Mouse (Mus musculus) lung, postnatal 10 days (tissue): Measurements from ENCODE around the gene Lrrn4cl.
"Not testable (repeated sequence)": the region's sequence is repeated elsewhere in the genome, so short reads cannot be mapped to it uniquely, and the experiment has no call there.

Experiments
- DNase-seq: peaks from one replicate; pipeline ENCODE4 v3.0.0; 2021

Lrrn4cl gene

GRCm38 (mm10) chr19:8839103-8839907 lies 11.3 kb upstream of the Lrrn4cl start, which contains the start of gene Gng3:
TSS of gene Gng3 (minus strand) at chr19:8839194.
- no peak for DNase-seq

DNA sequence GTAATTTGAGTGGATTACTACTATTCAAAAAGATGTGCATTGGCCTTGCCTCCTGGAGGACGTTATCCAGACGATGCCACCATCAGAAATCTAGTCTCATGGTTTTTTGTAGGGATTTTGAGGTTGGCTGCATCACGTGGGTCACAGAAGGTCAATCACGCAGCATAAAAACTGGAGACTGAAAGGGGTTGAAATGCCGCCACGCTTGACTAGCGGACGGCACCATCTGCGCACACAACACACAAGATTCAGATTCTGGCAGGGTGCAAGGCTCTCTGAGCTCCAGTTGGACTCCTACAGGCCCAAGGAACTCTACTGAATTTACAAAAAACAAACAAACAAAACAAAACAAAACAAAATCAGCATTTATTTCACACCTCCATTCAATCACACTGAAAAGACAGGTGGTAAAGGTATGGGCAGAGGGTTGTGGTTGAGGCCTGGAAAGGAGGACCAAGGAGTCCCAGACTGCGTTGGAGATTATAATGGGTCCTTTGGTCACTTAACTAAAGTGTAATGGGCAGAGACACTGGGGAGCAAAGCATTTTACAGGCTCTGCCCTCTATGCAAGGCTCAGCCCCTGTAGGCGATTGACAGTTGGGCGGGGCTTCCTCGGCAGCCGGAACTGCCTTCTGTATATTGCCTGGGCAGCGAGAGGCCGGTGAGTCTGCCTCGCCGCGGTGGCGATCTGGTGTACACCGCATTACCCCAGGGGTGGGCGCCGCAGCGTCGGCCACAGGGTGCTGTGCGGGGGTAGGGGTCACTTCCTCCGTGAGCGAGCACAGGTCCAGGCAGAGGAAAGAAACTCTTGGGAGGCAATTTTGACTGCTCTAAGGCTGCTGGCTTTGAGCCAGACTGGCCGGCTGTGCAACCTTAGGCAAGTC lies 10.4 kb upstream of the Lrrn4cl start:
- DNase-seq = peak; percentile 89

DNA sequence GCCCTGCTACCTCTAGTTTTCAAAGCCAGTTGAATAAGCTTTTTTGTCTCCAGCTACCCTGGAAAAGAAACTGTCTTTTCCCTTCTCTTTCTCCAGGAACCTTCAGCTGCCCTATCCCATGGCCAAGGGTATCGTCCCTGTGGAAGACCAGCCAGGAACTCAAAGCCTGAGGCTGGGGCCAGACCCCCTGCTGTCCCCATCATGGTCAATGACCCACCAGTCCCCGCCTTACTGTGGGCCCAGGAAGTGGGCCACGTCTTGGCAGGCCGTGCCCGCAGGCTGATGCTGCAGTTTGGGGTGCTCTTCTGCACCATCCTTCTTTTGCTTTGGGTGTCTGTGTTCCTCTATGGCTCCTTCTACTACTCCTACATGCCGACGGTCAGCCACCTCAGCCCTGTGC lies 9.6 kb upstream of the Lrrn4cl start:
- DNase-seq = no peak

DNA sequence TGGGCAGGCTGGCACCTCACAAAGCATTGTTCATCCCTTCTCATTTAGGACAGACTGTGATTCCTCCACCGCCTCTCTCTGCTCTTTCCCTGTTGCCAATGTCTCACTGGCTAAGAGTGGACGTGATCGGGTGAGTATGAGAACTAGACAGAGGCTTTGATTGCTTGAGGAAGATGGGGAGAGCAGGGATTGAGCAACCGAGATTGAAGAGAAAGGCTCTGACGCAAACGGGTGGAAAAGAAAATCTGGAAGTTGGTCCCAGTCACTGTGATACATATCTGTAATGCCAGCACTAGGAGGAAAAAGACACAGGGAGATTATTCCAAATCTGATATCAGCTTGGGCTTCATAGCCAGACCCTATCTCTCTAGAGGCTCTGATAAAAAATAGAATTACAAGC lies 7.6 kb upstream of the Lrrn4cl start:
- DNase-seq = peak; percentile 19

DNA sequence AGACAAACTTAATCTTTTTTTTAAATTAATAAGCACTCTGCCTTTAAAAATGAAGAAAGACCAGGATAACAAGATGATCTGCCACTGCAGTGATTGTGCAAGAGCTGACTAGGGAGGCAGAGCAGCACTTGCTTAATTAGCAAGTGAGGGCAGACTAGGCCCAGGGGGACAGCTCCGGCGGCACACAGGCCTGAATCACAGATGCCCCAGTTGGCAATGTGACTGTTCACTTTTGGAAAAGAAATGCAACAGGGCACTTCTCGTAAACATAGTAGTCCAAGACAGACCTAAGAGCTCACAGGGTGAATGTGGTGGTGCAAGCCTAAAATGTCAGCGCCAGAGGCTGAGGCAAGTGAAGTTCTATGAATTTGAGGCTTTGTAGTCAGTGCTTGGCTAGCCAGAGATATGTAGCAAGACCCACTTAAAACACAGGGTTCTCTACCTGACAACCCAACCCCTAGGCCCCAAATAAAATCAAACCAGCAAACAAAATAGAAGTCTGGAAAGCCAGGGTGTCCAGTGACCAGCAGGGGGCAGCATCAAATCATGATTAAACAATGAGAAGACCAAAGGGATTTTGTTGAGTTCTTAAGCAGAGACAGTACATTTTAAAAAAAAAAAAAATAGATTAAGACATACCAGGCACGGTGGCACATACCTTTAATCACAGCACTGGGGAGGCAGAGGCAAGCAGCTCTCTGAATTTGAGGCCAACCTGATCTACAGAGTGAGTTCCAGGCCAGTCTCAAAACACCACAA lies 6.0 kb upstream of the Lrrn4cl start:
- DNase-seq = peak; percentile 90

DNA sequence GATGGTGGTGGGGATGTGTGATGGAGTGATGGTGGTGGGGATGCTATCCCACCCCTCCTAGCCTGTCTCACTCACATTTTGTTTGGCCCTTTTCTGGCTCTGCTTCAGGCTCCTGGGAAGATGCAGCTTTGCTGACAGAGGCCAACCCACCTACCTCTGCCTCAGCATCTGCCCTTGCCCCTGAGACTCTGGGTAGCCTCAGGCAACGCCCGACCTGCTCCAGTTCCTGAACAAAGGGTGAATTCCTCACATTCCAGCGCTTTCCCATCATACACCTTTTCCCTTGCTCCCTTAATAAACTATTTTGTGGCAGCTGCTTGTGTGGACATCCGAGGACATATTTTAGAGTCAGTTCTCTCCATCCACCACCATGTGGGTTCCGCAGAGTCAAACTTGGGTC lies 2.2 kb upstream of the Lrrn4cl start:
- DNase-seq = no peak

GRCm38 (mm10) chr19:8851639-8852038 lies 1.1 kb downstream of the Lrrn4cl start:
- peak; percentile 20 for DNase-seq

- DNase-seq = no peak
Observed at GRCm38 (mm10) chr19:8852236-8852928, 1.8 kb downstream of the Lrrn4cl start.

DNA sequence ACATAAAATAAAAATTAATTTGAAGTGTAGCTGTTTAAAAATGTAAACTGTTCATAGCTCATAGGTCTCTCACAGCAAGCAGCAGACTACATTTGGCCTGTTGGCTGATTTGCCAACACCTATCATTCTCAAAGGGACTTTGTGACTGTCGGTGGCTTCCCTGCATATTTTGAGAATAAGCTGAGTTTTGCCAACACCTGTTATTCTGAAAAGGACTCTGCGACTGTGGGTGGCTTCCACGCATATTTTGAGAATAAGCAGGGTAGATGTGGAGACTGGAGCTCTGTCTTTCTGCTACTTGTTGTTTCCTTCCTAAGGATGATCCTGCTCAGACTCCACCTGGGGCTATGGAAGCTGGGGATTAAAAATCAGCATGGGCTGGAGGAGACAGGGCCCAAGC lies 2.5 kb downstream of the Lrrn4cl start:
- no peak for DNase-seq

DNA sequence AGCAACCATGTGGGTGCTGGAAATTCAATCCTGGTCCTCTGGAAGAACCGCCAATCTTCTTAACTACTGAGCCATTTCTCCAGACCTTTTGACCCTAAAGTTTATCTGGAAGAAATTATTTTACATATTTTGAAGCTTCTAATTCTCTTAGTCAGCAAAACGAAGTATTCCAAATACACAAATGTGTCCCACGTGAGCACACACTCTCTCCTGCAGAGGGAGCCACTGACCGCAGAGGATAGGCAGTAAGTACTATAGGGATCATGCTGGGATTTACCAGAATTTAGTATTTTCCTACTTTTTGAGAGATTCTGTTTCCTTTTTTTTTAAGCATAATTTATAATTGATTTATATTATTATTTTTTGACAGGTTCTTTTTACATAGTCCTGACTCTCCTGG lies 7.1 kb downstream of the Lrrn4cl start:
- peak; percentile 81 for DNase-seq

- DNase-seq = peak; percentile 35
Observed at GRCm38 (mm10) chr19:8859018-8859417, 8.4 kb downstream of the Lrrn4cl start.

- DNase-seq = no peak
Observed at GRCm38 (mm10) chr19:8864265-8864664, 13.7 kb downstream of the Lrrn4cl start.

- DNase-seq = not testable (repeated sequence)
Observed at GRCm38 (mm10) chr19:8870381-8870780, 19.8 kb downstream of the Lrrn4cl start.

GRCm38 (mm10) chr19:8870838-8871237 lies 20.3 kb downstream of the Lrrn4cl start:
- DNase-seq = peak; percentile 21

DNA sequence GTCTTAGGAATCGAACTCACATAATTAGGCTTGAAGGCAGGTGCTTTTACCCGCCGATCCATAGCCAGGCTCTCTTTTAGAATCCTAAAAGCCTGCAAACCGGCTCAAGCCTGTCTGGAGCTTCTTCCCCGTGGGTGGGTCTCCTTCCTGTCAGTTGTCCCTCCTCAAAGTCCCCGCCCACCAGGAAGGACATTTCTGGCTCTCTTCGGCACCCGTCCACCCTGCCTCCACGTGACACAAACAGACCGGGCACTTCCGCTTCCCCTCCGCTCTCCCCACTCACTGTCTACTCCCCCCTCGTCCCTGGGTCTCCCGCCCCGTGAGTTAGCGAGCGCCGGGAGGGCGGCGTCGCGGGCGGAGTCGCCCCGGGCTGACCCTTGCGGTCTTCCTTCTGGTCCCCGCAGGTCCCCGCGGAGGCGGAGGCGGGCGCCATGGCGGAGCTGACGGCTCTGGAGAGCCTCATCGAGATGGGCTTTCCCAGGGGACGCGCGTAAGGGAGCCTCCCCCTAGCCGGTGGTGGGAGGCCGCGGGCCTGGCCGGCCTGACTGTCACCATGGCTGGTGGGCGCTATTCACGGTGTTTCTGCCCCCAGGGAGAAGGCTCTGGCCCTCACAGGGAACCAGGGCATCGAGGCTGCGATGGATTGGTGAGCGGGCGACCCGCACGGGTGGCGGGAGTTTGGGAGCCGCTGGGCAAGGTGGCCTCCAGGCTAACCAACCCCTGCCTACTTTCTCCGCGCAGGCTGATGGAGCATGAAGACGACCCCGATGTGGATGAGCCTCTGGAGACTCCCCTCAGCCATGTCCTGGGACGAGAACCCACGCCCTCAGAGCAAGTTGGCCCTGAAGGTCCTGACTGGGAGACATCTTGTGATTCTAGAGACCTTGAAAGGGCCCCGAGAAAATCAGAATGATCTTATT lies 21.0 kb downstream of the Lrrn4cl start, which contains the start of gene Ubxn1:
Gene Ubxn1, plus strand, starts transcription at position 230 of the 920 bp plus-strand sequence.
- peak; percentile 99 for DNase-seq

DNA sequence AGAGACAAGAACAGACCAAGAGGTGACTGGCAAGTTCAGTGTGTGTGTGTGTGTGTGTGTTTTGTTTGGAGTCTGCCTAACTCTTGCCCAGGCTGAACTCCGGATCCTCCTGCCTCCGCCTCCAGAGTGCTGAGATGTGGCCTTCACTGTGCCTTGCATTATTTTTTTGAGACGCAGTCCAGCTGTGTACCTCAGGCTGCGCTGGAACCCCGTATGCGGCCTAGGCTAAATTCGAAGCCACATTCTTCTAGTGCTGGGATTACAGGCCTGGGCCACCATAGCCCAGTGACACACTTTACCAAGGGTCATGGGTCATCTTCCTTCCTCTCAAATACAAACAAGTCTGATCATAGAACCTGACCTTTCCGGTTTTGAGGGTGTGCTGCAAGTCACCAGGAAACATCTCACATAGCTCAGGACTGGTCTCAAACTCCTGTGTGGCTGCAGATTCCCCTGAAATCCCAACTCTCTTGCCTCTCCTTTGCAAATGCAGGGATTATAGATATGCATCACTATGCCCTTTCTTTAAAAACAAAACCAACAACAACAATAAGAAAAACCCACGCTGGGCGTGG lies 21.8 kb downstream of the Lrrn4cl start:
- no peak for DNase-seq

DNA sequence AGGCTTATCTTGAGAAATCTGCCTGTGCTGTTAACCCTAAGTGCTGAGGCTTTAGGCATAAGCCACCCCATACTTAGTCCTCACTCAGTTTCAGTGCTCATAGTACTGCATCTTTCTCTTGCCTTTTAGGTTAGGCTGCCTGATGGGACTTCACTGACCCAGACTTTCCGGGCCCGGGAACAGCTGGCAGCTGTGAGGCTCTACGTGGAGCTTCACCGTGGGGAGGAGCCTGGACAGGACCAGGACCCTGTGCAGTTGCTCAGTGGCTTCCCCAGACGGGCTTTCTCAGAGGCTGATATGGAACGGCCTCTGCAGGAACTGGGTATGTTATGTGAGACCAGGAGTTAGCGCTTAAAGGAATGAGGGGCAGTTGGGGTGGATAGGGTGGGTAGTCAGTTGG lies 24.5 kb downstream of the Lrrn4cl start:
- DNase-seq = no peak

DNA sequence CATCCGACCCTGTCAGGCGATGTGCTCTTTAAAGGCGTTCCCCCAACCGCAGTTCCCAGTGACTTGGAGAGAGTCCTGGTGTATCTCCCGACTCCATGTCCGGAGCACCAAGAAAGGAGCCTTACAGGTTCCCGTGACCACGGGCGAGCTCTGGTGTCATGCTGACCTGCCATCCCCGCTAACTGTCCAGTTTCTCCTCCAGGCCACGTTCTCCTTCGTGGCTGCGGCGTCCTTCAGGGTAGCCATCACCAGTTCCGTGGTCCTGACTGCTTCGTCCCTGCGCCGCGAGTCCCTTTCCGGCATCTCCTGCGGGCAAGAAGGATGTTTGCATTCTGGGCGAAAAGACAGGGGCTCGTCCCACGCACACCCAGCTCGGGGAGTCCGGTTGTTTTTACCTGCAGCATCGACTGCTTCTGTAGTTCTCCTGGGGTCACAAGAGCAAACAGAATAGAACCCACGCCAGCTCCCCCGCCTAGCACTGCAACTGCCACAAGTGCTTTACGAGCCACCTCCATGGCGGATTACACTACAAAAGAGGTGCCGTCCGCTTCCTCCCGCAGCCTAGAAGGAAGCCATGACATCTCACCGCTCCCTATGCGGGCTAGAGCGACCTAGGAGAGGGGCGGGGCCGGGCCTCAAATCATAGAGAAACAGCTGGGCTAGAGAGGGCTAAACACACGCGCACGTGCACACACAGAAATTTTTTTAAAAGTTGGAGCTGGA lies 29.9 kb downstream of the Lrrn4cl start, which contains the start of gene Uqcc3:
Gene Uqcc3, minus strand, starts transcription at position 613 of the 723 bp plus-strand sequence.
- peak; percentile 95 for DNase-seq

DNA sequence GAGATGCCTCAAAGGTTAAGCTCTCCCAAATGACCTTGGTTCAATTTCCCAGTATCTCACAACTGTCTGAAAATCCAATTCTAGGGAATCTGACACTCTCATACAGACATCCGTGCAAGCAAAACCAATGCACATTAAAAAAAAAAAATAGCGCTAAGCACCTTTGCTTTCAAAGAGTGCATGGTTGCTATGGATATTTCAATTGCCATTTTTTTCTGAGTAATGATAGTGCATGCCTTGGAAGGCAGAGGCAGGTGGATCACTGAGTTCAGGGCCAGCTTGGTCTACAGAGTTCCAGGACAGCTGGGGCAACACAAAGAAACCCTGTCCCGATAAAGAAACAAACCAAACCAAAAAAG lies 30.4 kb downstream of the Lrrn4cl start:
- no peak for DNase-seq

- no peak for DNase-seq
Observed at GRCm38 (mm10) chr19:8883616-8884015, 33.0 kb downstream of the Lrrn4cl start, which contains the start of the genes Lbhd1 and Gm49403. TSS of gene Lbhd1 (plus strand) at chr19:8883732. TSS of gene Gm49403 (plus strand) at chr19:8883930.
